Mouse (Mus musculus) embryonic facial prominence, embryonic 11.5 days (tissue): Measurements from ENCODE around the gene Clcn2. TPM values are rescaled to one million over a fixed set of nuclear protein-coding genes. Genes with fewer than 3 reads are reported as not detected.

Source experiments
- ATAC-seq: fragments of 200-750 bp; cut with Nextera tagmentation; replicated peaks from 2 replicates; pipeline ENCODE4 v1.8.0; 2017; ENCODE audit warnings: low read depth; ENCODE audit not compliant: insufficient number of reproducible peaks, low FRiP score, low TSS enrichment
- DNase-seq: peaks from one replicate; pipeline ENCODE4 v3.0.0-alpha.2; 2015; ENCODE audit warnings: low spot score
- H3K27ac ChIP-seq: fragments of 300-500 bp; sonication (generic); replicated peaks from 2 replicates; pipeline ENCODE4 v1.5.1; 2014; ENCODE audit warnings: mild to moderate bottlenecking, low read depth, low read length, control low read depth
- H3K27me3 ChIP-seq: fragments of 300-500 bp; sonication (generic); 2 replicates; pipeline ENCODE4 v1.6.1; 2014; ENCODE audit warnings: mild to moderate bottlenecking, low read length, moderate library complexity, mixed read lengths; ENCODE audit not compliant: control insufficient read depth, insufficient read depth
- H3K36me3 ChIP-seq: fragments of 300-500 bp; sonication (generic); replicated peaks from 2 replicates; pipeline ENCODE4 v1.6.1; 2014; ENCODE audit warnings: low read depth, mild to moderate bottlenecking, low read length, moderate library complexity, mixed read lengths; ENCODE audit not compliant: control insufficient read depth, insufficient read depth
- H3K4me1 ChIP-seq: fragments of 300-500 bp; sonication (generic); 2 replicates; pipeline ENCODE4 v1.6.1; 2014; ENCODE audit warnings: low read length, mixed read lengths; ENCODE audit not compliant: control insufficient read depth, insufficient read depth
- H3K4me2 ChIP-seq: fragments of 300-500 bp; sonication (generic); 2 replicates; pipeline ENCODE4 v1.6.1; 2014; ENCODE audit warnings: low read depth, mild to moderate bottlenecking, control low read depth, low read length, moderate library complexity
- H3K4me3 ChIP-seq: fragments of 300-500 bp; sonication (generic); 2 replicates; pipeline ENCODE4 v1.5.1; 2014; ENCODE audit warnings: low read depth, low read length, control low read depth
- H3K9ac ChIP-seq: fragments of 300-500 bp; sonication (generic); replicated peaks from 2 replicates; pipeline ENCODE4 v1.6.1; 2014; ENCODE audit warnings: mild to moderate bottlenecking, control low read depth, low read length
- H3K9me3 ChIP-seq: fragments of 300-500 bp; sonication (generic); replicated peaks from 2 replicates; pipeline ENCODE4 v1.6.1; 2016; ENCODE audit warnings: mild to moderate bottlenecking, low read length, inconsistent platforms, mixed read lengths; ENCODE audit not compliant: control insufficient read depth
- WGBS: fragments of 180-500 bp; shearing (Covaris S2); extraction: QIAGEN DNeasy Blood & Tissue Kit; methylation state at CpG from one replicate; pipeline ENCODE4 v1.1.7; 2014; 5-methylcytosine and 5-hydroxymethylcytosine counted together
- polyA plus RNA-seq: library from polyadenylated mRNA; unstranded; fragments of >200 nt; fragmentation: Nextera tagmentation; extraction: Ambion mirVana; gene quantifications from 2 replicates; pipeline ENCODE4 v1.2.1, GENCODE M21; 2014

Clcn2 gene
- polyA plus RNA-seq, 1 experiment from 2014 or later, result 13.0 TPM

- Histone ChIP-seq H3K27ac (no peak overlapping the region), H3K9ac (no peak overlapping the region), H3K4me2 (no peak overlapping the region), H3K36me3 (peaks cover 3% of the 10 kb centered on the region; the same call in 1 of the 2 replicates), H3K9me3 (no peaks in the 10 kb centered on the region), H3K4me3 (no peak overlapping the region), H3K4me1 (peaks cover 4% of the 10 kb centered on the region; the same call in 1 of the 2 replicates), H3K27me3 (no peaks in the 10 kb centered on the region)
- no peak for DNase-seq
- no peak for ATAC-seq
- WGBS, result 66% methylated on average over 9 of the region's 9 CpGs
Observed at GRCm38 (mm10) chr16:20712190-20712589, 5.4 kb downstream of the Clcn2 start.

DNA sequence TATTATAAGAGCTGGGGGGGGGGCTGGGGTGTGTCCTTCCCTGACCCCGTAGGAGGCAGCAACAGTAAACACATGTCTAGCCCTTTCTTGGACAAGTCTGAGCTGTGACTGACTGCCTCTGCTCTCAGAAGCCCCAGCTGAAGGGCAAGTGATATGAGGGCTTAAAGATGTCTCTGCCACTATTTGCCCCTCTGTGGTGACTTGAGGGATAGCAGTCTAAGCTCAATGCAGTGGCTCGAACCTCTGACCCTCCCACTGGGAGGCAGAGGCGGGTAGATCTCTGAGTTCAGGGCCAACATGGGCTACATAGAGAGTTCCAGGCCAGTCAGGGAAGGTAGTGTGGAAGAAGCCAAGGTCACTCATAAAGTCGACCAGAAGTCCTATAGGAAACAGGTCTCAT is 6.7 kb downstream of the Clcn2 start:
- peaks cover 4% of the 10 kb centered on the region; the same call in 1 of the 2 replicates for H3K4me1 ChIP-seq

DNA sequence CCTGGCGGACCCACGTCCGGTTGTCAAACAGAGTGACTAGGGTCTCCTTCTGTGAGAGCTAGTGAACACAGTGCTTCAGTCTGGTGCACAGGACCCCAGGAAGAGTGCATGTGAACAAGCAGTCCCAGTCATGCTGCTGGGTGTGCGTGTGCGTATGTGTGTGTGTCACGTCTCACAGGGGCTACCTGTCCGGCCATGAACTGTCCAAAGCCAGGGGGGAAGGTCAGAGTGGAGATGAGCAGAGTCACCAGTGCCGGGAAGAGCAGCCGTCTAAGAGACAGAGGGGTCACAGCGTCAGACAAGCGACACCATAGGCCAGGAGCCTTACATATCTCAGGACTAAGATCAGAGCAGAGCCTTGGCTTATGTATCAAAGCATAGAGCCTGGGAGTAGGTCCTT is 7.2 kb downstream of the Clcn2 start:
- no peak for DNase-seq
- peaks cover 4% of the 10 kb centered on the region; the same call in 1 of the 2 replicates for H3K4me1 ChIP-seq
- peaks cover 3% of the 10 kb centered on the region for H3K36me3 ChIP-seq
- no peaks in the 10 kb centered on the region for H3K9me3 ChIP-seq
- no peak overlapping the region for H3K9ac ChIP-seq
- H3K4me3 ChIP-seq, result no peak overlapping the region
- ATAC-seq, result no peak
- no peak overlapping the region for H3K27ac ChIP-seq
- H3K4me2 ChIP-seq, result no peak overlapping the region
- 93% methylated on average over 11 of the region's 11 CpGs for WGBS
- no peaks in the 10 kb centered on the region for H3K27me3 ChIP-seq

More for the DNA sequence above, 6.7 kb downstream of the Clcn2 start:
- Histone ChIP-seq H3K27me3 (no peaks in the 10 kb centered on the region), H3K36me3 (peaks cover 3% of the 10 kb centered on the region), H3K9me3 (no peaks in the 10 kb centered on the region), H3K27ac (no peak overlapping the region), H3K4me3 (no peak overlapping the region), H3K9ac (no peak overlapping the region), H3K4me2 (no peak overlapping the region)
- 93% methylated on average over 4 of the region's 4 CpGs for WGBS
- DNase-seq, result no peak
- no peak for ATAC-seq

- Histone ChIP-seq H3K4me2 (no peak overlapping the region), H3K9ac (no peak overlapping the region; the same call in 1 of the 2 replicates), H3K27ac (no peak overlapping the region), H3K4me1 (no peaks in the 10 kb centered on the region), H3K27me3 (no peaks in the 10 kb centered on the region), H3K36me3 (peaks cover 3% of the 10 kb centered on the region), H3K4me3 (no peak overlapping the region), H3K9me3 (no peaks in the 10 kb centered on the region)
- 75% methylated on average over 19 of the region's 19 CpGs for WGBS
- ATAC-seq (peak; percentile 66), DNase-seq (peak; percentile 81)
Observed at GRCm38 (mm10) chr16:20708939-20709734, 8.4 kb downstream of the Clcn2 start.

DNA sequence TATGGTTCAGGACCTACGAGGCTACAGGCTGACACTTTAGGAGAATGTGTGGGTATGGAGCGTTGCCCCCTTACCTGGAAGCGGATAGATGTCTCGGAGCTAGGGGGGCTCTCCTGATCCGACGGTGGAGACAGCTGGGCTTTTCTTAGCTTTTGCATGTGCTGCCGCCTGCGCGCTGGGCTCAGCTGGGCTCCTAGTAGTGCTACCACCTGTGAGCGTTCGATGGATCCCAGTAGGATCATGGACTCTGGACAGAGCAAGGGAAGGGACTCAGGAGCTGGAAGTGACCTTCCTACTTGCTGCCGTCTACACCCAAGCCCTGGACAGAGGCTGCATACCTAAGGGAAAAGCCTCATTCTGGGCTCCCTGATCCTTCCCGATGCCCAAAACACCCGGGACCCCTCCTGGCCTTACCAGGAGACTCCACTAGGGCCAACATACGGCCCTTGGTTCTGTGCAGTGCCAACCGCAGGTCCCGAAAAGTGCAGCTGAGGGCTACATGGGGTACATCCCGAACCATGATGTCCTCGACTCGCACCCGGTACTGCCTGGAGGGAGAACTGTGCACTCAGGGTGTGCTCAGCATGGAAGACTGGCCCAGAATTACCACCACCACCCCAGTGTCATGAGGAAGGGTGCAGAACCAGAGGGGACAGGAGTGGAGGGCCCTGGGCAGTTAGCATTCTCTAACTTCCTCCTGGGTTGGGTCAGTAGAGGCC is 9.2 kb downstream of the Clcn2 start:
- Histone ChIP-seq H3K4me2 (no peak overlapping the region), H3K27me3 (no peaks in the 10 kb centered on the region), H3K9me3 (no peaks in the 10 kb centered on the region), H3K36me3 (peaks cover 3% of the 10 kb centered on the region), H3K4me1 (no peaks in the 10 kb centered on the region), H3K9ac (no peak overlapping the region), H3K4me3 (no peak overlapping the region), H3K27ac (no peak overlapping the region)
- peak; percentile 31; the same call in 1 of the 2 replicates for ATAC-seq
- no peak for DNase-seq
- 92% methylated on average over 21 of the region's 21 CpGs for WGBS

GRCm38 (mm10) chr16:20706407-20707055 is 11.0 kb downstream of the Clcn2 start:
- H3K9ac ChIP-seq, result no peak overlapping the region
- H3K4me3 ChIP-seq, result no peak overlapping the region
- H3K4me1 ChIP-seq, result peaks cover 5% of the 10 kb centered on the region
- no peak overlapping the region for H3K4me2 ChIP-seq
- DNase-seq, result no peak
- no peaks in the 10 kb centered on the region for H3K9me3 ChIP-seq
- no peaks in the 10 kb centered on the region for H3K27me3 ChIP-seq
- no peak overlapping the region for H3K27ac ChIP-seq
- WGBS, result 98% methylated on average over 2 of the region's 2 CpGs
- ATAC-seq, result no peak
- no peaks in the 10 kb centered on the region; the same call in none of the 2 replicates for H3K36me3 ChIP-seq

GRCm38 (mm10) chr16:20705786-20706185 is 11.8 kb downstream of the Clcn2 start:
- Histone ChIP-seq H3K27ac (no peak overlapping the region), H3K9me3 (no peaks in the 10 kb centered on the region), H3K27me3 (no peaks in the 10 kb centered on the region), H3K36me3 (no peaks in the 10 kb centered on the region; the same call in none of the 2 replicates), H3K4me3 (no peak overlapping the region), H3K9ac (no peak overlapping the region), H3K4me1 (peaks cover 8% of the 10 kb centered on the region), H3K4me2 (no peak overlapping the region)
- 83% methylated on average over 3 of the region's 3 CpGs for WGBS
- no peak for DNase-seq
- ATAC-seq, result no peak
